Mouse (Mus musculus) adrenal gland (tissue): Measurements from ENCODE around the gene Armh1.
"Not testable (repeated sequence)": the region's sequence is repeated elsewhere in the genome, so short reads cannot be mapped to it uniquely, and the experiment has no call there.

Experiments
- intact Hi-C: fragments of 180-260 bp; cut with DNase I; formaldehyde crosslinking; loops from one replicate; pipeline ENCODE4 v1.15.1; 2025

Gene Armh1

DNA sequence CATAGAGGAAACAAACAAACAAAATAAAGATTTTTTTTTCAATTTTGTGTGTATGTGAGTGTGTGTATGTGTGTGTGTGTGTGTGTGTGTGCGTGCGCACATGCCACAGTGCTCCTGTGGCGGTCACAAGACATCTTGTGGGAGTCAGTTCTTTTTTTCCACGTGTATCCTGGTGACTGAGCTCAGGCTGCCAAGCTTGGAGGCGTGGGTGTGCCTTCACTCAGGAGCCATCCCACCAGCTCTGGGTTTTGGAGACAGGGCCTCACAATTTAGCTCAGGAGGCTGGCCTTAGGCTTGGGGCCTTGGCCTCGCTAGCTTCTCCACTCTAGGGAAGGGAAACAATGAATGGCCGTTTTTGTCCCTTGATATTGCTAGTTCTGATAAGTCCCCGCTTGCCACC lies 27.8 kb downstream of the Armh1 start:
- intact Hi-C loops: no loop called here

DNA sequence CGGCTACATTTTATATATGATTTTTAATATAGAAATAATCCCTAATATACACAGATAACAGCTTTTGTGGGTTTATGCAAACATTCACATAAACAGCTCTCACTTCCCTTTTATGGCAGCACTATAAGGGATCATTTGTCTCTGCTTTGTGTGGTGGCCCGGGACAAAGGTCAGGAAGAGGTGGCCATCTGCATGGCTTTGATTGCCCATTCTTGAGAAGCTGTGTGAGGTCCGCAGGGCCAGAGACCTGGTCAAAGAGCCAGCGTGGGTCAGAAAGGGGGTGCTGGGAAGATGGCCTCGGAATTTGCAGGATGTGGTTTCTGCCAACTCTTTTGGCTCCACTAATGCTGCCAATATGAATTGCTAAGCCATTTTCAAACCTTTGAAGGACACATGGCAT lies 28.9 kb downstream of the Armh1 start:
- intact Hi-C loops: no loop called here

DNA sequence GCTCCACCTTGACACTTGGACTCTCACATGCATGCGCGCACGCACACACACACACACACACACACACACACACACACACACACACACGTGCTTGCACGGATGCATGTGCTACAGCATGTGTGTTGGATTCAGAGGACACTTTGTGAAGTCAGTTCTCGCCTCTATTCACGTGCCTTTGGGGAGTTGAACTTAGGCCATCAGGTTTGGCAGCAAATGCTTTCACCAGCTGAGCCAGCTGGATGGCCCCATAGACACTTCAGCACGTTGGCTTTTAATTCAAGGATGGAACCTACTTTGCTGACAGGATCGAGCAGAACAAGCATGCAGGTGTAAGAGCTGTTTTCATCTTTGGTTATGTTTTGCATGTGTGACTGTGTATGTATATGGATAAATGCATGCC lies 30.1 kb downstream of the Armh1 start:
- intact Hi-C loops: no loop called here

DNA sequence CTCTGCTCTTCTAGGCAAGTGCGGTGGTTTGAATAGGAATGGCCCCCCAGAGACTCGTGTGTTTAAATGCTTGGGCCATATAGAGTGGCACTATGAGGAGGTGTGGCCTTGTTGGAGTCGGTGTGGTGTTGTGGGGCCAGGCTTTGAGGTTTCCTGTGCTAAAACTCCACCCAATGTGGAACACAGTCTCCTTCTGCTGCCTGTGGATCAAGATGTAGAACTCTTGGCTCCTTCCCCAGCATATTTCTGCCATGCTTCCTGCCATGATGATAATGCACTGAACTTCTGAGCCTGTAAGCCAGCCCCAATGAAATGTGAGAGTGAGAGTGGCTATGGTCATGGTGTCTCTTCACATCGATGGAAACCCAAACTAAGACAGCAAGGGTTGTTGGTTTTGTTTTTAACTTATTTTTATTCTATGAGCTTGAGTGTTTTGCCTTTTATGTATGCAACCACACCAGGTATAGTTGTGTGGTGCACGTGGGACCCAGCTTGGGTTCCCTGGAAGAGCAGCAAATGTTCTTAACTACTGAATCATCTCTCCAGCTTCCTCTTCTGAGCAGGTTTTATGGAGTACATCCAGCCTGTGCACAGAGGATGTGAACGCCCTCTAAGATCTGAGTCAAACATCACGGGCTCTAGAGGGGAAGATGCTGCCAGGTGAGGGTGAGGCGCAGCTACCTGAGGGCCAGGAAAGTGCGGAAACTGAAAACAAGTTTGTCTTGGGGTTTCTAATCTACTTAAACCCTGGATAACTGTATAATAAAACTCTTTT lies 31.0 kb downstream of the Armh1 start:
- intact Hi-C loops: no loop called here

DNA sequence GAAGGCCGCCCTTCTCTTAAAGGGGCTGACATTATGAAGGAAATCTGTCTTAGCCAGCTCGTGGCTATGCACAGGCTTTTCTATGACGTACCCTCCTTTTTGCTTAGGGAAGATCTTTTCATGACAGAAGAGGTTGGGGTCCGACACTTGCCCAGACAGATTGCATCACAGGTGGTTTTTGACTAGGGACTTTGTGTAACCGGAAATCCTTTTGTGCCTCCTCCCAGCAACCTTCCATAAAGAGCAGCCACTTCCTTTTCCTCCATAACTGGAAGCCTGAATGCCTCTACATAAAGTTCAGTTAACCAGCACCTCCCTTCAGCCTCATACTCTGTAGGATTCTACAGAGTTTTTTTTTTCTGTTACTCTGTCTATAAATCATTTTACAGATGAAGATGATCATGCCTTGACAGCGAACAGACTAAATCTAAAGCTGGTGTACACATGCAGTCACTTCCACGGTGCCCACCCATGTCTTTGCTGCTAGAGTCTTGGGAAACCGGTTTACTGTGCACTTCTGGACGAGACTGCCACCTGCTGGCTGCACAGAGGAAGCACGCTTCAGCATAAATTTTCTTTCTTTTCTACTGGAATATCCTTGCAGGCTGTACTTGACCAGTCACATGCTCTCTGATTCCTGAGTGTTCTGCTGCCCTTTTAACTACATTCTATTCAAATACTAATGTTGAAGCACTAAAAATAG lies 33.3 kb downstream of the Armh1 start:
- intact Hi-C loops: no loop called here

DNA sequence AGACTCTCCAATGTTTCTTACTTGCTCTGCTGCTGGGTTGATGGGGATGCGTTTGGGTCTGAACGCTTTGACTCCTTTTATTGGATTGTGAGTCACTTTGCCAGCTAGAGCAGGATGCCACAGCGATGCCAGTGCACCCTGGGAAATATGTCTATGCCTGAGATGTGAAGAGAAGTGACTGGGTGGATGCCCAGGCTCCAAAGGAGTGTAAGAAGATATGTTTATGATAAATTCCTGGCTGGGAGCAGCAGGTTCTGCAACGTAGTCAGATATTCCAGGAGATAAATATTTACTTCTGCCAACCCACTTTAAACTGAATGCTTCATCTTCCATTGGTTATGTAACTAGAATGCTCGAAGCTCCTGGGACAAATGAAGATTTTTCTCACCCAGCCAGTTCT lies 34.9 kb downstream of the Armh1 start:
- intact Hi-C loops: no loop called here

DNA sequence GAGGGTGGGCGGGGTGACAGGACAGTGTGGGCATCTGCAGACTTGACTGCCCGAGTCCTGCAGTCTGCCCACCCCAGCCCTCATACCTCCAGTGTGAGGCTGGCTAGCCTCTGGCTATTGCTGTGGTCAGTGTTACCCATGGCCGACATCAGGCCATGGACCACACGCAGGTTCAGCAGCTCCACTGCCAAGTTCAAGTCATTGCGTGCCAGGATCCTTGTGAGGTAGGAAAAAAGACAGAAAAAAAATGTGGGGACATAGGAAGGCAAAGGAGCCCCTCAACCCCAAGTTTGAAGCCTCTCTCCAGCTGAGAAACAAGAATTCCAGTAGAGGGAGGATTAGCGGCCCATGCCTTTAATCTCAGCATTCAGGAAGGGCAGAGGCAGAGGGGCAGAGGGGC lies 37.7 kb downstream of the Armh1 start:
- intact Hi-C loops: no loop called here

DNA sequence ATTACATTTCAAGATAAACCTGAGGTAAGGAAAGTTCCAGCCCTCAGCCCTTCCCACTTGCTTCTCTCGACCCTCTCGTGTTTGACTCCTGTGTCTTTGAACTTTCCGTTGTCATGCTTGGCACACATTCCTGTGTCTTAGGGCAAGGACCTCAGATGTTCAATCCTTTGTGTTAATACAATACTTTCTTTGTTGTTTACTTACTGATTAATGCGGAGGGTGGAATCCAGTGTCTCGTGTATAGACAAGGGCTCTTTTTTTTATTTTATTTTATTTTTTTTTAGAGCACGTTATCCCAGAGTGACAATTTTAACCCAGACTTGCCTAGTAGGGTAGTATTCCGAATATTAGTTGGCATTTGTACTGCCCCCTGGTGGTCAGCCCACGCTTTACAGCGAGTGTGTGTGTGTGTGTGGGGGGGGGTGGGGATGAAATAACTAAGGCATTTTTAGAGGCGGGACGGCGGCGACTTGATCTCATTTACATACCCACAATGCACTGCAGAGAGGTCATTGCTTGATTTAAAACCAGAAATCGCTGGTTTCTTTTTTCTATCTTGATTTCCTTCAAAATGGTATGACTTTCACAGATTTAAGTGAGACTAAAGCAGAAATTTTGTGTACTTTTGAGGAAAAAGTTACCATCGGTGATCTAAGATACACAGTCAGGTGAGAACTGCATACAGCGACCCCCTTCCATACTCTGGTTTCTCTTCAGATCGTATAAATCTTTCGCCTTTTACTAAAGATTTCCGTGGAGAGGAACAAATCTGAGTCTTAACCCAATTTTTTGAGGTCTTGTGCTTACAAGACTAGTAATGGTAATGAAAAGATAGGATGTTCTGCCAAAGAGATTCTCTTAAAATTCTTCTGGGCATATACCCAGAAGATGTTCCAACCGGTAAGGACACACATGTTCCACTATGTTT lies 41.5 kb downstream of the Armh1 start:
- intact Hi-C loops: no loop called here

DNA sequence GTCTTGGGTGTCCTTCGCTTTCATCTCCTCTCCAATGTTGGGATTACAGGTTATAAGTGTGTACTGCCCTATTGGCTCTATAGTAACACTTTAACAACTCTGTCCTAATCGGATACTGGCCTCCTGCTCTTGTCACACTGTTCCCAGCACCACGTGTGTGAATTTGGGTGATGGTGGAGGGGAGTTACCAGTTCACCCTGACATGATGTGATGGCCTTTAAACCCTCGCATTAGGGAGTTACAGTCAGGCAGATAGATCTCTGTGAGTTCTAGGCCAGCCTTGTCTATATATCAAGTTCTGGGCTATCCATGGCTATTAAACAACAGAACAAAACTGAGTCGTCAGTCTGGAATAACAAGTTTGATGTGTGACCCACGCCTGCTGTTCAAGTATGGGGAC lies 42.3 kb downstream of the Armh1 start:
- intact Hi-C loops: no loop called here

DNA sequence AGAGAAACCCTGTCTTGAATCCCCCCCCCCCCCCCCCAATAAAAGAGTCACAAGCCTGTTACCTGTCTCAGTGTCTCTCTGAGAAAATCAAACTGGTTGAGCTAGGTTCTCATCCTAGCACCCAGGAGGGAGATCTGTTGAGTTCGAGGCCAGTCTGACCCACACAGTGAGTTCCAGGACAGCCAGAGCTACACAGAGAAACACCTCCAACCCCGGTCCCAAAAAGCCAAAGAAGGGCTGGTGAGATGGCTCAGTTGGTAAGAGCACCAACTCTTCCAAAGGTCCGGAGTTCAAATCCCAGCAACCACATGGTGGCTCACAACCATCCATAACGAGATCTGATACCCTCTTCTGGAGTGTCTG lies 49.0 kb downstream of the Armh1 start:
- intact Hi-C loops: no loop called here

DNA sequence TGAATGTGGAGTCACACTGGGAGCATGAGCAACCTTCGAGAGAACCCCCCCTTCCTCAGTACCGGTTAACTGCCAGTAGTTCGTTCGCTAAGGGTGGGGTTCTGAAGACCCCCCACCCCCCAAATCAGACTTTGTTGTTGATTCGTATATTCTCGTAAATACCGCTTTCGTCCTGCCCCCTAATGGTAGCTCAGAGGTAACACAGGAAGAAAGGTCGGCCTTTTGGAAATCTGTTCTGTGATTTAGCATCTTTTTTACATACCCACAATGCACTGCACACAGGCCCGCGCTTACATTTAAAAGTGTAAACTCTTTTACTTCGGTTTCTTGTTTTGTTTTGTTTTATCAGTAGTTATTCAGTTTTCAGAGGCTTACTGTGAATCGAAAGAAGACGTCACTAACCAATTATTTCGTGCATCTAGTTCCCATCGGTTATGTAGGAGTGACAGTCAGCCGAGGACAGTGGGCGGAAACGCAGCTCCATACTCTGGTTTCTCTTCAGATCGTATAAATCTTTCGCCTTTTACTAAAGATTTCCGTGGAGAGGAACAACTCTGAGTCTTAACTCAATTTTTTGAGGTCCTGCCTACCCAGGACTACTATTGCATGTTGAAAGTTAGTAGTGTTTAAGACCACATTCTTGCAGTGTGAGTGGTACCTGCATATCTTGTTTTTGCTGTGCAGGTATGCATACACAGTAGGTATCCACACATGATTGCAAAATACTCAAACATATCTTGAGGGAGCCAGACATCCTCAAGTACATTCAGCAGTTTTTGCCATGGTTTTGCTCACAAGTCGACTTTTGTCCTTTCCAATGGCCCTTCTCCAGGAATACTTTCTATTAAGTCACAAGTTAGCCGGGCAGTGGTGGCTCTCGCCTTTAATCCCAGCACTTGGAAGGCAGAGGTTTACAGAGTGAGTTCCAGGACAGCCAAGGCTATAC lies 49.6 kb downstream of the Armh1 start:
- intact Hi-C loops: no loop called here

DNA sequence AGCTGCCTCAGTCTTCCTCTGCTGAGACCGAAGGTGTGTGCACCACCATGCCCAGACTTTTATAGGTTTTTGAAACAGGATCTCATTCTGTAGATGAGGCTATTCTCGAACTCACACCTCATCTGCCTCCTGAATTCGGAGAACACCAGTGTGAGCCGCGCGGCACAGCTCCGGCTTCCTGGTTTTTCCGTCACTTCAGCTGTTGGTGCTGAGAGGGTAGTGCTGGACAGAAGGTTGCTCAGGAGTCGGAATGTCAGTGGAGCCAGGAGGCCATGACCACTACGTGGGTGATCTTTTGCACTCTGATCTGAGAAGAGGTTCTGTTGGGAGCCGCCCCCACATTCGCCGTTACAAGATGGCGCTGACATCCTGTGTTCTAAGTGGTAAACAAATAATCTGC lies 60.1 kb downstream of the Armh1 start:
- intact Hi-C loops: no loop called here

DNA sequence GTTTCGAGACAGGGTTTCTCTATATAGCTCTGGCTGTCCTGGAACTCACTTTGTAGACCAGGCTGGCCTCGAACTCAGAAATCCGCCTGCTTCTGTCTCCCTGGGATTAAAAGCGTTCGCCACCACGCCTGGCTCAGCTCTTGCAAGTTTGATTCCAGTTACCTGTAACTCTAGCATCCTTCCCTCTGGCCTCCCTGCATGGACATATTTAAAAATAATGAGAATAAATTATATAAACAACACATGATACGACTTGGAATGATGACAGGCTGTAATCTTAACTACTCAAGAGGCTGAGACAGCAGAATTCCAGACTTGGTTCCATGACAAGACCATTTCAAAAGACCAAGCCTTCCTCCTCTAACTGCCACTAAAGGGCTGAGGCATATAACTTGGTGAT lies 61.3 kb downstream of the Armh1 start:
- intact Hi-C loops: no loop called here

DNA sequence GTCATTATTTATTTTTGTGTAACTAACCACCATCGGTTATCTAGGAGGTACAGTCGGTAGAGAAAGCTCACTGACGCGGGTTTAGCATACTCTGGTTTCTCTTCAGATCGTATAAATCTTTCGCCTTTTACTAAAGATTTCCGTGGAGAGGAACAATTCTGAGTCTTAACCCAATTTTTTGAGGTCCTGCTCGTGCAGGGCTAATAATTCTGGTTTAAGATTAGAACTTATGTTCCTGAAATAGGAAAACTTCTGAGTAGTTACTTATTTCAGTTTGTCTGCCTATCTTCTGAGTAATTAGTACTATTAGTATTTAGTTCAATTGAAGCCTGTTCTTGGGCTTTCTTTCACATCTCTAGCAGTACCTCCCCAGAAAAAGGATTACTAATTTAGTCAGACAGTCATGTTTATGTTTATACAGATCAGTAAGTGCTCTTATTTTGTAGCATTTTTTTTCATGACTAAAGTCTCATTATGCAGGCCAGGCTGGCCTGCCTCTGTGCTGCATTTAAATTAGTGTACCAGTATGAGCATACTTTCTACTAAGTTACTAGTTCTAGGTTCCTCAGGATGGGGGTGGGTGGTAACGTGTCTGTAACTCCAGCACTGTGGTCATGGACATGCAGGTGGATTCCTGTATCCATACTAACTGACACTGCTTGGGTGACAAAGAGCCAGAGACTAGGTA lies 61.9 kb downstream of the Armh1 start:
- intact Hi-C loops: no loop called here

DNA sequence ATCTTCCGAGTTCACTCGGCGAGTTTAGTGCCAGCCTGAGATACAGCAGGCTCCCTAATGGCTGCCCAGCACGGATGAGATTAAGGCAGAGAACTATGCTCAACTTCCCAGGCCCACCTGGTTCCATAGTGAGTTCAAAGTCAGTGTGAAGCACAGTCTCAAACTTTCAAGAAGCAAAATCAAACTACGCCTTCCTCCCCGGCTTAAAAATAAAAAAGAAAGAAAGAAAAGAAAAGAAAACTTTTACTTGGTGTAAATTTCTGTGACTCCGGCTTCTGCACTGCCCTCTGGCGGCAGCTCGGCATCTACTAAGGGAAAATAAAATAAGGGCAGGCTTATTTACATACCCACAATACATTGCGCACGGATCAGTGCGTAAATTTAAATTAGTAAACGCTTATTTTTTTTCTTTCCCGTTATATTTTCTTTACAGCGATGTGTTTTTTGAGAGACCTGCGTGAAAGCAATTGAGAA lies 62.5 kb downstream of the Armh1 start:
- intact Hi-C loops: no loop called here

DNA sequence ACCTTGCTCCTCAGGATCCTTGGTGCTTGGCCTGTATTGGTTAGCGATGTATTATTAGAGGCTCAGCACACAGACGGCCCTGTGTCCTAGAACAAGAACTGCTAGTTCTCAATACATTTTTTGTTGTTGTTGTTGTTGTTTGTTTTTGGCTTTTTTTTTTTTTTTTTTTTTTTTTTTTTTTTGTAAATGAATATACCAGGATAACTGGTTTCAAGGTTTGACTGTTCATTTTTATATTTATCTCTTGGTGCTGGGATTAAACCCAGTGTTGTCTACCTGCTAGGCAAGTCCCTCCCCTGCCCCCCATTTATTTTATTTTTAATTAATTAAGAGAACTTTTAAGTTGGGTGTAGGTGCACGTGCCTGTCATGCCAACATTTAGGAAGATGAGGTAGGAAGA lies 63.0 kb downstream of the Armh1 start:
- intact Hi-C loops: no loop called here

DNA sequence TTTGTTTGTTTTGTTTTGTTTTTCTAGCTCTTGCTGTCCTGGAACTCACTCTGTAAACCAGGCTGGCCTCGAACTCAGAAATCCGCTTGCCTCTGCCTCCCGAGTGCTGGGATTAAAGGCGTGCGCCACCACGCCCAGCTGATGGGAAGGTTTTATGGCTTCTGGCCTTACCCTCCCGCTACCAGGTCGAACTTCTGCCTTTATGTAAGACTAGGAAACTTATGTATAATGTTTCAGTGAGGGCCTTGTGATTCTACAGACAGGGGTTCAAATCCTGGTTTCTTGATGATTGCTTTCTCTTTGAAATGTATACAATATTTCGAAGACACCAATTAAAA lies 69.2 kb downstream of the Armh1 start:
- intact Hi-C loops: not testable (repeated sequence)

DNA sequence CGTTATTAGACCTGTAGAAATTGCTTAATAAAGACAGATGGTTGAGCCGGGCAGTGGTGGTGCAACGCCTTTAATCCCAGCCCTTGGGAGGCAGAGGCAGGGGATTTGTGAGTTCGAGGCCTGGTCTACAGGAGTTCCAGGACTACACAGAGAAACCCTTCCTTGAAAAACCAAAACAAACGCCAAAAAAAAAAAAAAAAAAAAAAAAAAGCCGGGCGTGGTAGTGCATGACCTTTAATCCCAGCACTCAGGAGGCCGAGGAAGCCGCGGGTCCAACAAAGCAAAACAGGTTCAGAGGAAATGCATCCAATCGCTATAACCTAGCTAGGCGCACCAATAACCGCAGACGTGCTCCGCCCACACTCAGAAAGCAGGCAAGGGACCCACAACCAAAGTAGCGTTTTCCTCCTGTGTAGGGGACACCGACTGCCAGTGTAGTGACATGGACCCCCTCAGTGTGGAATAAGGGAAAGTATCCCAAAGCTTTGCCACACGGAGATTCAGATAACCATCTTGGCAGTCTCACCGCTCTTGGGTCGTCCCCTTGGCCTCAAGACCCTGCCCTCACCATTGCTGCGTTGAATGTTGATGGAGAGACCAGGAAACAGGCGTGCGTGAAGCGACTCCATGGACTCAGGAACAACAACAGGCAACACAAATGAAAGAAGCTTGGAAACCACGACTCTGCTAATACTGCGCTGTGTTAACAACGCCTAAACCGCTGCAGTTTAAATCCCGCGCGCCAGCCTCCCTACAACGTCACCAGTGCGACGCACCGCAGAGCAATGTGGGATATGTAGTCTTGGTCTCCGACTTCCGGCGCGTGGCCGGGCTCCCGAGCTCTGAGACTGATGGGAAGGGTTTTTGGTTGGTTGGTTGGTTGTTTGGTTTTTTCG lies 69.8 kb downstream of the Armh1 start, which contains the start of gene Kif2c:
TSS of gene Kif2c (minus strand) at position 777 of the 896 bp plus-strand sequence.
- intact Hi-C loops: no loop called here

DNA sequence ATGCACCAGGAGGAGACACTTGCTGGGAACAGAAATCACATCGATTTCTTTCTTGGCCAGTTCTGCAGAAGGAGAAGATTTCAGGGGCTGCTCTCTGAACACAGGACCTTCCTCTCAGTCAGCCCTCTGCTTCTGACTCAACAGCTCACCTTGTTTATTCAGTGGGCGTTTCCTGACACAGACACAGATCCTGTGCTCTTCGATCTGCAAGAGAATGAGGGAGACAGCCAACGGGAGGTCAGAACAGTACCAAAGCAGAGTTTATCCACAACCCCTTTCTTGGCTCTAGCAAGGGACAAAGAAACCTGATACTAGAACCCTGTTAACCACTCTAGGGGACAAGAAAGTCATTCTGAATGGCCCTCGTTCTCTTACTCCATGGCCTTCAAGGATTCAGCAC lies 82.0 kb downstream of the Armh1 start:
- intact Hi-C loops: no loop called here
